In the genomic region with DNA sequence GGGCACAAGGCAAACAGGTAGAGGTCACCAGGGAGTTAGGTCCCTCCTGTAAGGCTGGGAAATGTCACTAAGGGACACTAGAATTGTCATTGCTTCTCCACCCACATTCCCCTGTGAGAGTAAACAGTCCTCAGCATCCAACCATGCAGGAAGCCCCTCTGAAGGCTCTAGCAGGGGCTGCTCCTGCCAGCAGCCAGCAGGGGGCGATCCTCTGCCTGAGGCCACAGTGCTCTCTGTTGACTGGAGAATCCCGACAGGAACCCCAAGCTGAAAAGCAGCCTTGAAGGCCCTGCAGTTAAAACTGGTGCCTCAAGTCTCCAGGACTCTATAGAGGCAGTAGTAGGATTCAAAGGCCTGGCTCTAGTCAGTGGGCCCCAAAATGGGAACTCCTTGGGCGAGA, we compare ENCODE assay signal across 10 mouse cellular contexts. TPM values are rescaled to one million over a fixed set of nuclear protein-coding genes. Genes with fewer than 3 reads are reported as not detected.
DNase-seq lines count a peak whose midpoint lies in the region; ATAC-seq and TF ChIP-seq lines count a peak whose summit lies in the region.
"Had no signal": no experiment of that assay in that cellular context is flagged by ENCODE, and none has a peak within 500 bp of the region (broad histone marks: within the 10 kb centered on the region; RNA-seq: fewer than 3 reads in every experiment).

No protein-coding gene starts in this region.

- no peak for ATAC-seq in intestine, postnatal 0 days
- ATAC-seq in intestine, embryonic 16.5 days: no peak
- ATAC-seq in G1E (ENCODE audit: extremely low read depth, insufficient number of reproducible peaks, low FRiP score, poor library complexity, severe bottlenecking): 0 out of 2 replicates have a peak, but pooled peaks have one; percentile 37
- no peak for ATAC-seq in limb, embryonic 11.5 days (ENCODE audit: insufficient number of reproducible peaks, low FRiP score, low TSS enrichment, low read depth)

- TF ChIP-seq CTCF in intestine, postnatal 0 days (IDR thresholded peaks at IDR 0.05; ENCODE audit: low read depth): peak; percentile 67
- 0 out of 2 replicates have a peak, but pooled peaks have one; percentile 48 for TF ChIP-seq CTCF in G1E (IDR thresholded peaks at IDR 0.05; ENCODE audit: low read depth, low read length)

- H3K36me3 ChIP-seq in intestine, postnatal 0 days (ENCODE audit: control insufficient read depth, insufficient read depth): peaks cover 95% of the 10 kb centered on the region
- H3K36me3 ChIP-seq in intestine, embryonic 16.5 days (ENCODE audit: control insufficient read depth, insufficient read depth, low read length): peaks cover 39% of the 10 kb centered on the region
- peaks cover 99% of the 10 kb centered on the region for H3K36me3 ChIP-seq in G1E (replicated peaks)
- peaks cover 56% of the 10 kb centered on the region for H3K36me3 ChIP-seq in limb, embryonic 11.5 days (ENCODE audit: control insufficient read depth, insufficient read depth, low read length)

- H3K9ac ChIP-seq in intestine, postnatal 0 days (ENCODE audit: low read depth, low read length): no peak overlapping the region
- no peak overlapping the region for H3K9ac ChIP-seq in intestine, embryonic 16.5 days (ENCODE audit: low read depth, low read length)
- no peak overlapping the region for H3K9ac ChIP-seq in limb, embryonic 11.5 days (ENCODE audit: low read length)
- H3K9ac ChIP-seq: embryonic facial prominence, embryonic 15.5 days; lung, embryonic 15.5 days had no signal

- DNase-seq in A20 (ENCODE audit: low read depth, low spot score) (peak; percentile 23), G1E (ENCODE audit: low spot score) (no peak), adipocyte (ENCODE audit: low spot score) (no peak)
- peak; percentile 55 for DNase-seq in limb, embryonic 11.5 days (ENCODE audit: low spot score)
- no peak for DNase-seq in c-Kit-positive CD71-positive TER-119-positive erythroid progenitor cells, embryonic 14.5 days (ENCODE audit: low spot score)
- DNase-seq in cerebellum, adult 9-10 months: no peak

- no peak overlapping the region for H3K4me2 ChIP-seq in intestine, postnatal 0 days (replicated peaks; ENCODE audit: low read depth)
- H3K4me2 ChIP-seq in intestine, embryonic 16.5 days (ENCODE audit: low read depth, low read length): no peak overlapping the region
- H3K4me2 ChIP-seq in limb, embryonic 11.5 days (ENCODE audit: low read depth, severe bottlenecking): no peak overlapping the region
- H3K4me2 ChIP-seq: embryonic facial prominence, embryonic 15.5 days; lung, embryonic 15.5 days had no signal

- H3K4me3 ChIP-seq in intestine, postnatal 0 days (ENCODE audit: low read depth, low read length): no peak overlapping the region
- no peak overlapping the region for H3K4me3 ChIP-seq in intestine, embryonic 16.5 days (ENCODE audit: low read length)
- H3K4me3 ChIP-seq in G1E (ENCODE audit: low read depth, low read length): no peak overlapping the region
- H3K4me3 ChIP-seq in limb, embryonic 11.5 days (ENCODE audit: low read depth, low read length): no peak overlapping the region
- H3K4me3 ChIP-seq: embryonic facial prominence, embryonic 15.5 days; lung, embryonic 15.5 days had no signal

- no peaks in the 10 kb centered on the region for H3K9me3 ChIP-seq in intestine, postnatal 0 days (ENCODE audit: control insufficient read depth)
- H3K9me3 ChIP-seq in intestine, embryonic 16.5 days (ENCODE audit: control insufficient read depth, low read length): no peaks in the 10 kb centered on the region
- no peaks in the 10 kb centered on the region for H3K9me3 ChIP-seq in G1E (replicated peaks)
- no peaks in the 10 kb centered on the region for H3K9me3 ChIP-seq in limb, embryonic 11.5 days (ENCODE audit: control insufficient read depth, low read length)
- H3K9me3 ChIP-seq: embryonic facial prominence, embryonic 15.5 days; lung, embryonic 15.5 days had no signal

- WGBS in intestine, postnatal 0 days: 33% methylated on average over 3 of the region's 3 CpGs
- WGBS in intestine, embryonic 16.5 days: 38% methylated on average over 3 of the region's 3 CpGs
- WGBS in limb, embryonic 11.5 days: 42% methylated on average over 3 of the region's 3 CpGs

- no peaks in the 10 kb centered on the region for H3K4me1 ChIP-seq in intestine, postnatal 0 days (replicated peaks; ENCODE audit: control insufficient read depth, insufficient read depth, low read length)
- H3K4me1 ChIP-seq in intestine, embryonic 16.5 days (ENCODE audit: control insufficient read depth, insufficient read depth, low read length): no peaks in the 10 kb centered on the region
- no peaks in the 10 kb centered on the region for H3K4me1 ChIP-seq in G1E (ENCODE audit: insufficient read depth, low read depth, low read length)
- no peaks in the 10 kb centered on the region for H3K4me1 ChIP-seq in limb, embryonic 11.5 days (ENCODE audit: control insufficient read depth, insufficient read depth, low read length)
- H3K4me1 ChIP-seq: embryonic facial prominence, embryonic 15.5 days; lung, embryonic 15.5 days had no signal

- H3K27me3 ChIP-seq in intestine, postnatal 0 days (replicated peaks; ENCODE audit: control insufficient read depth, insufficient read depth, low read length): no peaks in the 10 kb centered on the region
- no peaks in the 10 kb centered on the region for H3K27me3 ChIP-seq in intestine, embryonic 16.5 days (replicated peaks; ENCODE audit: control insufficient read depth, insufficient read depth, low read length)
- H3K27me3 ChIP-seq in G1E (ENCODE audit: insufficient read depth, low read length): no peaks in the 10 kb centered on the region
- H3K27me3 ChIP-seq in limb, embryonic 11.5 days (ENCODE audit: control insufficient read depth, insufficient read depth, low read length): no peaks in the 10 kb centered on the region
- H3K27me3 ChIP-seq: embryonic facial prominence, embryonic 15.5 days; lung, embryonic 15.5 days had no signal

- no peak overlapping the region for H3K27ac ChIP-seq in intestine, postnatal 0 days (ENCODE audit: low read depth, low read length)
- H3K27ac ChIP-seq in intestine, embryonic 16.5 days (ENCODE audit: low read length): no peak overlapping the region
- H3K27ac ChIP-seq in limb, embryonic 11.5 days (replicated peaks; ENCODE audit: low read depth, low read length): no peak overlapping the region
- H3K27ac ChIP-seq: embryonic facial prominence, embryonic 15.5 days; lung, embryonic 15.5 days had no signal

RNA-seq across cellular contexts. Expression of a gene that starts 14.0 kb away (rescaled TPM):
- 7.8 and 8.9 TPM in 2 replicates for polyA plus RNA-seq in intestine, postnatal 0 days (2015; fragmentation: Nextera tagmentation; extraction: Ambion mirVana)
- polyA plus RNA-seq in intestine, embryonic 16.5 days (2015; fragmentation: Nextera tagmentation; extraction: Ambion mirVana): 19.9 and 21.2 TPM in 2 replicates
- total RNA-seq in G1E (2014; fragmentation: Nextera tagmentation) (16.3 and 22.9 TPM in 2 replicates), G1E (2017) (36.1 and 37.5 TPM in 2 replicates)
- polyA plus RNA-seq in G1E (2012): 26.8 and 34.1 TPM in 2 replicates
- 28.7 and 29.3 TPM in 2 replicates for polyA plus RNA-seq in limb, embryonic 11.5 days (2014; fragmentation: Nextera tagmentation; extraction: Ambion mirVana)

RNA-seq across cellular contexts. Expression of a gene that starts 14.0 kb away (rescaled TPM):
- 13.9 and 17.0 TPM in 2 replicates for polyA plus RNA-seq in intestine, postnatal 0 days (2015; fragmentation: Nextera tagmentation; extraction: Ambion mirVana)
- 21.4 and 22.4 TPM in 2 replicates for polyA plus RNA-seq in intestine, embryonic 16.5 days (2015; fragmentation: Nextera tagmentation; extraction: Ambion mirVana)
- 9.6 and 10.5 TPM in 2 replicates for total RNA-seq in G1E (2014; fragmentation: Nextera tagmentation)
- 20.3 TPM in 2 replicates for total RNA-seq in G1E (2017)
- polyA plus RNA-seq in G1E (2012): 6.1 and 8.1 TPM in 2 replicates
- 28.3 and 28.5 TPM in 2 replicates for polyA plus RNA-seq in limb, embryonic 11.5 days (2014; fragmentation: Nextera tagmentation; extraction: Ambion mirVana)

RNA-seq across cellular contexts. Expression of a gene that starts 27.3 kb away (rescaled TPM):
- polyA plus RNA-seq in intestine, postnatal 0 days (2015; fragmentation: Nextera tagmentation; extraction: Ambion mirVana): 0.47 and 0.50 TPM in 2 replicates
- polyA plus RNA-seq in intestine, embryonic 16.5 days (2015; fragmentation: Nextera tagmentation; extraction: Ambion mirVana): 1.9 and 2.8 TPM in 2 replicates
- total RNA-seq in G1E (2014; fragmentation: Nextera tagmentation) (not detected in 2 replicates), G1E (2017) (not detected in 2 replicates)
- polyA plus RNA-seq in G1E (2012): 0.24 and 0.28 TPM in 2 replicates
- polyA plus RNA-seq in limb, embryonic 11.5 days (2014; fragmentation: Nextera tagmentation; extraction: Ambion mirVana): 0.74 and 1.1 TPM in 2 replicates

RNA-seq across cellular contexts. Expression of a gene that starts 56.8 kb away (rescaled TPM):
- 12.5 and 13.5 TPM in 2 replicates for polyA plus RNA-seq in intestine, postnatal 0 days (2015; fragmentation: Nextera tagmentation; extraction: Ambion mirVana)
- 40.8 and 47.9 TPM in 2 replicates for polyA plus RNA-seq in intestine, embryonic 16.5 days (2015; fragmentation: Nextera tagmentation; extraction: Ambion mirVana)
- 22.6 and 24.6 TPM in 2 replicates for total RNA-seq in G1E (2014; fragmentation: Nextera tagmentation)
- 23.7 and 29.4 TPM in 2 replicates for total RNA-seq in G1E (2017)
- polyA plus RNA-seq in G1E (2012): 110 and 117 TPM in 2 replicates
- polyA plus RNA-seq in limb, embryonic 11.5 days (2014; fragmentation: Nextera tagmentation; extraction: Ambion mirVana): 48.2 and 49.4 TPM in 2 replicates

RNA-seq across cellular contexts. Expression of a gene that starts 57.8 kb away (rescaled TPM):
- polyA plus RNA-seq in intestine, postnatal 0 days (2015; fragmentation: Nextera tagmentation; extraction: Ambion mirVana): not detected in 2 replicates
- polyA plus RNA-seq in intestine, embryonic 16.5 days (2015; fragmentation: Nextera tagmentation; extraction: Ambion mirVana): not detected in 2 replicates
- total RNA-seq in G1E (2014; fragmentation: Nextera tagmentation) (not detected in 2 replicates), G1E (2017) (0.05 TPM in 1 of 2 replicates, not detected in the other)
- polyA plus RNA-seq in G1E (2012): not detected in 2 replicates
- 0.12 and 0.16 TPM in 2 replicates for polyA plus RNA-seq in limb, embryonic 11.5 days (2014; fragmentation: Nextera tagmentation; extraction: Ambion mirVana)
- polyA plus RNA-seq: embryonic facial prominence, embryonic 15.5 days; lung, embryonic 15.5 days had no signal

Comparison
In these comparisons a context has a peak if more than half of its experiments do, and no peak if none do; other contexts are left out.
1. DNase-seq: peak in A20 (single experiment) and limb, embryonic 11.5 days (single experiment); none in G1E (single experiment), adipocyte (single experiment), c-Kit-positive CD71-positive TER-119-positive erythroid progenitor cells, embryonic 14.5 days (single experiment) and cerebellum, adult 9-10 months (single experiment).